Mouse (Mus musculus) heart, embryonic 12.5 days (tissue): Measurements from ENCODE around the gene Ypel4. TPM values are rescaled to one million over a fixed set of nuclear protein-coding genes. Genes with fewer than 3 reads are reported as not detected.
A peak's percentile ranks its signal among the peaks of the same experiment; 100 is the strongest.

Experiments
- ATAC-seq: fragments of 200-750 bp; cut with Nextera tagmentation; 2 replicates; pipeline ENCODE4 v1.8.0; 2017; ENCODE audit warnings: moderate TSS enrichment, moderate library complexity; ENCODE audit not compliant: insufficient number of reproducible peaks, low FRiP score
- H3K27ac ChIP-seq: fragments of 300-500 bp; sonication (generic); 2 replicates; pipeline ENCODE4 v1.5.1; 2016; ENCODE audit warnings: mild to moderate bottlenecking, moderate library complexity; ENCODE audit not compliant: poor library complexity, severe bottlenecking
- H3K27me3 ChIP-seq: fragments of 300-500 bp; sonication (generic); replicated peaks from 2 replicates; pipeline ENCODE4 v1.6.1; 2016; ENCODE audit warnings: mild to moderate bottlenecking, moderate library complexity
- H3K36me3 ChIP-seq: fragments of 300-500 bp; sonication (generic); 2 replicates; pipeline ENCODE4 v1.6.1; 2016; ENCODE audit warnings: mild to moderate bottlenecking, moderate library complexity
- H3K4me1 ChIP-seq: fragments of 300-500 bp; sonication (generic); replicated peaks from 2 replicates; pipeline ENCODE4 v1.6.1; 2016; ENCODE audit warnings: mild to moderate bottlenecking
- H3K4me2 ChIP-seq: fragments of 300-500 bp; sonication (generic); 2 replicates; pipeline ENCODE4 v1.6.1; 2016; ENCODE audit warnings: mild to moderate bottlenecking, moderate library complexity
- H3K4me3 ChIP-seq: fragments of 300-500 bp; sonication (generic); 2 replicates; pipeline ENCODE4 v1.5.1; 2016; ENCODE audit warnings: mild to moderate bottlenecking
- H3K9ac ChIP-seq: fragments of 300-500 bp; sonication (generic); 2 replicates; pipeline ENCODE4 v1.6.1; 2016; ENCODE audit warnings: mild to moderate bottlenecking, moderate library complexity
- H3K9me3 ChIP-seq: fragments of 300-500 bp; sonication (generic); replicated peaks from 2 replicates; pipeline ENCODE4 v1.6.1; 2016; ENCODE audit warnings: mild to moderate bottlenecking, moderate library complexity
- WGBS: fragments of 180-500 bp; shearing (Covaris S2); methylation state at CpG from one replicate; pipeline ENCODE4 v1.1.7; 2016; 5-methylcytosine and 5-hydroxymethylcytosine counted together
- polyA plus RNA-seq: library from polyadenylated mRNA; unstranded; fragments of >200 nt; fragmentation: Nextera tagmentation; extraction: Ambion mirVana; gene quantifications from 2 replicates; pipeline ENCODE4 v1.2.1, GENCODE M21; 2016

Gene Ypel4
- polyA plus RNA-seq, 1 experiment from 2014 or later, result 11.5 TPM

GRCm38 (mm10) chr2:84741841-84742450 is 8.1 kb downstream of the Ypel4 start:
- Histone ChIP-seq H3K4me1 (peaks cover 57% of the 10 kb centered on the region), H3K9ac (peak overlapping the region; percentile 99), H3K4me3 (peak overlapping the region; percentile 93), H3K9me3 (no peaks in the 10 kb centered on the region), H3K4me2 (peak overlapping the region; percentile 86), H3K36me3 (peaks cover 13% of the 10 kb centered on the region), H3K27ac (peak overlapping the region; percentile 100), H3K27me3 (no peaks in the 10 kb centered on the region)
- 7% methylated on average over 5 of the region's 5 CpGs for WGBS
- no peak for ATAC-seq

GRCm38 (mm10) chr2:84742451-84743283 is 8.8 kb downstream of the Ypel4 start:
- Histone ChIP-seq H3K36me3 (peaks cover 13% of the 10 kb centered on the region), H3K4me3 (peak overlapping the region; percentile 93), H3K27me3 (no peaks in the 10 kb centered on the region), H3K4me1 (peaks cover 50% of the 10 kb centered on the region), H3K4me2 (peak overlapping the region; percentile 86), H3K9ac (peak overlapping the region; percentile 99), H3K9me3 (no peaks in the 10 kb centered on the region), H3K27ac (peak overlapping the region; percentile 100)
- WGBS, result under 1% methylated on average over 24 of the region's 26 CpGs
- ATAC-seq, result peak; percentile 70

GRCm38 (mm10) chr2:84743561-84743960 is 9.7 kb downstream of the Ypel4 start, which contains the start of gene Gm19426:
Gm19426 (minus strand) TSS chr2:84743655.
- WGBS, result 2% methylated on average over 25 of the region's 25 CpGs
- Histone ChIP-seq H3K4me2 (peak within 1 kb of the TSS; percentile 86), H3K9me3 (no peaks in the 10 kb centered on the region), H3K36me3 (peaks cover 13% of the 10 kb centered on the region), H3K4me1 (peaks cover 41% of the 10 kb centered on the region), H3K4me3 (peak within 1 kb of the TSS; percentile 93), H3K27me3 (no peaks in the 10 kb centered on the region), H3K27ac (peak within 1 kb of the TSS; percentile 100), H3K9ac (peak within 1 kb of the TSS; percentile 99)
- peak; percentile 89 for ATAC-seq

- peaks cover 13% of the 10 kb centered on the region for H3K36me3 ChIP-seq
- peaks cover 36% of the 10 kb centered on the region for H3K4me1 ChIP-seq
- peak overlapping the region; percentile 86 for H3K4me2 ChIP-seq
- H3K4me3 ChIP-seq, result peak overlapping the region; percentile 93
- peak overlapping the region; percentile 100 for H3K27ac ChIP-seq
- ATAC-seq, result peak; percentile 49; the same call in 1 of the 2 replicates
- H3K27me3 ChIP-seq, result no peaks in the 10 kb centered on the region
- peak overlapping the region; percentile 64 for H3K9ac ChIP-seq
- 2% methylated on average over 10 of the region's 10 CpGs for WGBS
- no peaks in the 10 kb centered on the region for H3K9me3 ChIP-seq
Measured at GRCm38 (mm10) chr2:84744126-84744525, 10.3 kb downstream of the Ypel4 start.

- no peak overlapping the region for H3K9ac ChIP-seq
- H3K36me3 ChIP-seq, result no peaks in the 10 kb centered on the region
- H3K4me1 ChIP-seq, result no peaks in the 10 kb centered on the region
- H3K4me2 ChIP-seq, result no peak overlapping the region
- H3K27me3 ChIP-seq, result no peaks in the 10 kb centered on the region
- no peak for ATAC-seq
- H3K9me3 ChIP-seq, result no peaks in the 10 kb centered on the region
- no peak overlapping the region for H3K4me3 ChIP-seq
- H3K27ac ChIP-seq, result no peak overlapping the region
- WGBS, result 71% methylated on average over 6 of the region's 6 CpGs
Measured at GRCm38 (mm10) chr2:84750115-84750514, 16.3 kb downstream of the Ypel4 start.

- ATAC-seq, result no peak
- no peak overlapping the region for H3K4me2 ChIP-seq
- no peaks in the 10 kb centered on the region for H3K36me3 ChIP-seq
- WGBS, result 66% methylated on average over 5 of the region's 5 CpGs
- H3K4me1 ChIP-seq, result no peaks in the 10 kb centered on the region
- H3K9ac ChIP-seq, result no peak overlapping the region
- no peak overlapping the region for H3K4me3 ChIP-seq
- H3K27me3 ChIP-seq, result no peaks in the 10 kb centered on the region
- H3K9me3 ChIP-seq, result no peaks in the 10 kb centered on the region
- no peak overlapping the region for H3K27ac ChIP-seq
Measured at GRCm38 (mm10) chr2:84756245-84756644, 22.4 kb downstream of the Ypel4 start.

GRCm38 (mm10) chr2:84757026-84757682 is 23.3 kb downstream of the Ypel4 start:
- no peak for ATAC-seq
- H3K9ac ChIP-seq, result no peak overlapping the region
- no peak overlapping the region for H3K4me3 ChIP-seq
- H3K9me3 ChIP-seq, result no peaks in the 10 kb centered on the region
- no peak overlapping the region for H3K27ac ChIP-seq
- no peaks in the 10 kb centered on the region for H3K36me3 ChIP-seq
- H3K4me1 ChIP-seq, result no peaks in the 10 kb centered on the region
- no peak overlapping the region for H3K4me2 ChIP-seq
- 54% methylated on average over 7 of the region's 7 CpGs for WGBS
- no peaks in the 10 kb centered on the region for H3K27me3 ChIP-seq

GRCm38 (mm10) chr2:84758542-84759127 is 24.8 kb downstream of the Ypel4 start:
- Histone ChIP-seq H3K4me2 (no peak overlapping the region), H3K4me3 (no peak overlapping the region), H3K9me3 (no peaks in the 10 kb centered on the region), H3K9ac (no peak overlapping the region), H3K27ac (no peak overlapping the region), H3K36me3 (no peaks in the 10 kb centered on the region), H3K4me1 (no peaks in the 10 kb centered on the region), H3K27me3 (no peaks in the 10 kb centered on the region)
- WGBS, result 2% methylated on average over 2 of the region's 2 CpGs
- peak; percentile 25; the same call in 1 of the 2 replicates for ATAC-seq

- no peak overlapping the region for H3K4me3 ChIP-seq
- no peak overlapping the region for H3K4me2 ChIP-seq
- 0 out of 2 replicates have a peak, but pooled peaks cover 3% of the 10 kb centered on the region for H3K36me3 ChIP-seq
- H3K9me3 ChIP-seq, result peaks cover 4% of the 10 kb centered on the region; the same call in 1 of the 2 replicates
- no peak for ATAC-seq
- 70% methylated on average over 8 of the region's 8 CpGs for WGBS
- no peak overlapping the region for H3K27ac ChIP-seq
- no peak overlapping the region for H3K9ac ChIP-seq
- H3K4me1 ChIP-seq, result no peaks in the 10 kb centered on the region
- no peaks in the 10 kb centered on the region for H3K27me3 ChIP-seq
Measured at GRCm38 (mm10) chr2:84760777-84761176, 26.9 kb downstream of the Ypel4 start.

- H3K4me1 ChIP-seq, result no peaks in the 10 kb centered on the region
- H3K9me3 ChIP-seq, result peaks cover 4% of the 10 kb centered on the region; the same call in 1 of the 2 replicates
- H3K36me3 ChIP-seq, result 0 out of 2 replicates have a peak, but pooled peaks cover 3% of the 10 kb centered on the region
- H3K9ac ChIP-seq, result no peak overlapping the region
- WGBS, result 67% methylated on average over 3 of the region's 3 CpGs
- no peak for ATAC-seq
- H3K27me3 ChIP-seq, result no peaks in the 10 kb centered on the region
- no peak overlapping the region for H3K27ac ChIP-seq
- H3K4me3 ChIP-seq, result no peak overlapping the region
- no peak overlapping the region for H3K4me2 ChIP-seq
Measured at GRCm38 (mm10) chr2:84761309-84761708, 27.5 kb downstream of the Ypel4 start.
